Mouse (Mus musculus) heart, adult 8-10 months (tissue): Measurements from ENCODE around the gene Tgfb1i1. TPM values are rescaled to one million over a fixed set of nuclear protein-coding genes. Genes with fewer than 3 reads are reported as not detected.
A peak's percentile ranks its signal among the peaks of the same experiment; 100 is the strongest.

Source experiments
- DNase-seq: peaks from one replicate; pipeline ENCODE4 v3.0.0; 2022; ENCODE audit warnings: low spot score
- total RNA-seq, 4 experiments: library from RNA; stranded (reverse); gene quantifications; 2 replicates each; pipeline ENCODE4 v1.2.4; 2022

The Tgfb1i1 gene
- total RNA-seq, 4 experiments from 2014 or later: 13.5 to 15.7 (median 14.6) TPM

GRCm38 (mm10) chr7:128244410-128245025 is 2.1 kb upstream of the Tgfb1i1 start:
- no peak for DNase-seq

GRCm38 (mm10) chr7:128245547-128245946 is 1.1 kb upstream of the Tgfb1i1 start:
- no peak for DNase-seq

- DNase-seq: peak; percentile 90
Observed at GRCm38 (mm10) chr7:128247443-128247842, 831 bp downstream of the Tgfb1i1 start.

GRCm38 (mm10) chr7:128248081-128249042 is 1.8 kb downstream of the Tgfb1i1 start:
- DNase-seq: no peak

- DNase-seq: no peak
Observed at GRCm38 (mm10) chr7:128249998-128250397, 3.4 kb downstream of the Tgfb1i1 start.

GRCm38 (mm10) chr7:128251946-128252345 is 5.3 kb downstream of the Tgfb1i1 start:
- DNase-seq: no peak

GRCm38 (mm10) chr7:128252609-128253008 is 6.0 kb downstream of the Tgfb1i1 start:
- no peak for DNase-seq

- no peak for DNase-seq
Observed at GRCm38 (mm10) chr7:128254978-128255377, 8.4 kb downstream of the Tgfb1i1 start.

- DNase-seq: no peak
Observed at GRCm38 (mm10) chr7:128255757-128256156, 9.1 kb downstream of the Tgfb1i1 start.

- DNase-seq: no peak
Observed at GRCm38 (mm10) chr7:128256783-128257334, 10.2 kb downstream of the Tgfb1i1 start.

GRCm38 (mm10) chr7:128265411-128265810 is 18.8 kb downstream of the Tgfb1i1 start, which contains the start of gene Slc5a2:
Slc5a2 (plus strand) TSS chr7:128265657.
- no peak for DNase-seq

- DNase-seq: no peak
Observed at GRCm38 (mm10) chr7:128266056-128266455, 19.4 kb downstream of the Tgfb1i1 start.

GRCm38 (mm10) chr7:128267391-128267790 is 20.8 kb downstream of the Tgfb1i1 start:
- DNase-seq: no peak

GRCm38 (mm10) chr7:128267813-128268212 is 21.2 kb downstream of the Tgfb1i1 start:
- DNase-seq: no peak

- no peak for DNase-seq
Observed at GRCm38 (mm10) chr7:128270431-128270850, 23.8 kb downstream of the Tgfb1i1 start.

- no peak for DNase-seq
Observed at GRCm38 (mm10) chr7:128271496-128271895, 24.9 kb downstream of the Tgfb1i1 start.

GRCm38 (mm10) chr7:128276051-128276450 is 29.4 kb downstream of the Tgfb1i1 start:
- no peak for DNase-seq

- no peak for DNase-seq
Observed at GRCm38 (mm10) chr7:128279750-128280149, 33.1 kb downstream of the Tgfb1i1 start.

GRCm38 (mm10) chr7:128281765-128282164 is 35.2 kb downstream of the Tgfb1i1 start:
- no peak for DNase-seq

- no peak for DNase-seq
Observed at GRCm38 (mm10) chr7:128282532-128283244, 36.1 kb downstream of the Tgfb1i1 start.

- no peak for DNase-seq
Observed at GRCm38 (mm10) chr7:128284047-128284446, 37.4 kb downstream of the Tgfb1i1 start.

GRCm38 (mm10) chr7:128285060-128285459 is 38.4 kb downstream of the Tgfb1i1 start:
- DNase-seq: no peak
